Mouse (Mus musculus): ENCODE results near the gene Pex5. TPM values are rescaled to one million over a fixed set of nuclear protein-coding genes. Genes with fewer than 3 reads are reported as not detected.
"Not testable (repeated sequence)": the region's sequence is repeated elsewhere in the genome, so short reads cannot be mapped to it uniquely, and the experiment has no call there.

The Pex5 gene
- polyA plus RNA-seq, 1 experiment, result not detected

- Histone ChIP-seq H3K4me1 (ENCODE audit: control insufficient read depth, insufficient read depth, low read length) (peaks cover 6% of the 10 kb centered on the region), H3K4me3 (ENCODE audit: insufficient read depth, low read depth, low read length) (peak overlapping the region; percentile 96), H3K27ac (ENCODE audit: insufficient read depth, low read depth, low read length) (peak overlapping the region; percentile 98)
- 1% methylated on average over 21 of the region's 21 CpGs for WGBS
- peak; percentile 8 for TF ChIP-seq POLR2A (IDR thresholded peaks at IDR 0.05; ENCODE audit: insufficient read depth, low read depth, low read length)
- TF ChIP-seq CTCF (IDR thresholded peaks at IDR 0.05; ENCODE audit: insufficient read depth, low read depth, low read length), result peak; percentile 44
Measured at GRCm38 (mm10) chr6:124415347-124416088, 651 bp upstream of the Pex5 start.

GRCm38 (mm10) chr6:124414150-124414926 is 529 bp downstream of the Pex5 start:
- 0 out of 2 replicates have a peak, but pooled peaks have one; percentile 7 for TF ChIP-seq CTCF (IDR thresholded peaks at IDR 0.05; ENCODE audit: insufficient read depth, low read depth, low read length)
- no peak for TF ChIP-seq POLR2A (IDR thresholded peaks at IDR 0.05; ENCODE audit: insufficient read depth, low read depth, low read length)
- Histone ChIP-seq H3K4me3 (ENCODE audit: insufficient read depth, low read depth, low read length) (peak overlapping the region; percentile 96), H3K4me1 (ENCODE audit: control insufficient read depth, insufficient read depth, low read length) (peaks cover 6% of the 10 kb centered on the region), H3K27ac (ENCODE audit: insufficient read depth, low read depth, low read length) (no peak overlapping the region; the same call in 1 of the 2 replicates)
- 1% methylated on average over 34 of the region's 45 CpGs for WGBS

- Histone ChIP-seq H3K27ac (ENCODE audit: insufficient read depth, low read depth, low read length) (no peak overlapping the region), H3K4me1 (ENCODE audit: control insufficient read depth, insufficient read depth, low read length) (peaks cover 6% of the 10 kb centered on the region), H3K4me3 (ENCODE audit: insufficient read depth, low read depth, low read length) (peak overlapping the region; percentile 96; the same call in 1 of the 2 replicates)
- no peak for TF ChIP-seq CTCF (IDR thresholded peaks at IDR 0.05; ENCODE audit: insufficient read depth, low read depth, low read length)
- WGBS, result 39% methylated on average over 3 of the region's 3 CpGs
Measured at GRCm38 (mm10) chr6:124413770-124414149, 1.1 kb downstream of the Pex5 start.

GRCm38 (mm10) chr6:124408355-124408754 is 6.5 kb downstream of the Pex5 start:
- Histone ChIP-seq H3K4me3 (ENCODE audit: insufficient read depth, low read depth, low read length) (no peak overlapping the region), H3K27ac (ENCODE audit: insufficient read depth, low read depth, low read length) (no peak overlapping the region), H3K4me1 (ENCODE audit: control insufficient read depth, insufficient read depth, low read length) (peaks cover 6% of the 10 kb centered on the region)
- TF ChIP-seq CTCF (IDR thresholded peaks at IDR 0.05; ENCODE audit: insufficient read depth, low read depth, low read length) (no peak), POLR2A (IDR thresholded peaks at IDR 0.05; ENCODE audit: insufficient read depth, low read depth, low read length) (no peak)
- 59% methylated on average over 5 of the region's 5 CpGs for WGBS

- no peak for TF ChIP-seq POLR2A (IDR thresholded peaks at IDR 0.05; ENCODE audit: insufficient read depth, low read depth, low read length)
- no peak for TF ChIP-seq CTCF (IDR thresholded peaks at IDR 0.05; ENCODE audit: insufficient read depth, low read depth, low read length)
- no peak overlapping the region for H3K27ac ChIP-seq (ENCODE audit: insufficient read depth, low read depth, low read length)
- H3K4me3 ChIP-seq (ENCODE audit: insufficient read depth, low read depth, low read length), result no peak overlapping the region
- peaks cover 2% of the 10 kb centered on the region; the same call in 1 of the 2 replicates for H3K4me1 ChIP-seq (ENCODE audit: control insufficient read depth, insufficient read depth, low read length)
Measured at GRCm38 (mm10) chr6:124407180-124407579, 7.7 kb downstream of the Pex5 start.

- WGBS, result 95% methylated on average over 10 of the region's 10 CpGs
- Histone ChIP-seq H3K4me3 (ENCODE audit: insufficient read depth, low read depth, low read length) (no peak overlapping the region), H3K27ac (ENCODE audit: insufficient read depth, low read depth, low read length) (no peak overlapping the region), H3K4me1 (ENCODE audit: control insufficient read depth, insufficient read depth, low read length) (peaks cover 2% of the 10 kb centered on the region; the same call in 1 of the 2 replicates)
- TF ChIP-seq CTCF (IDR thresholded peaks at IDR 0.05; ENCODE audit: insufficient read depth, low read depth, low read length), result no peak
- no peak for TF ChIP-seq POLR2A (IDR thresholded peaks at IDR 0.05; ENCODE audit: insufficient read depth, low read depth, low read length)
Measured at GRCm38 (mm10) chr6:124406326-124406725, 8.5 kb downstream of the Pex5 start.

- Histone ChIP-seq H3K4me1 (ENCODE audit: control insufficient read depth, insufficient read depth, low read length) (no peaks in the 10 kb centered on the region), H3K4me3 (ENCODE audit: insufficient read depth, low read depth, low read length) (no peak overlapping the region), H3K27ac (ENCODE audit: insufficient read depth, low read depth, low read length) (no peak overlapping the region)
- WGBS, result 96% methylated on average over 6 of the region's 6 CpGs
- TF ChIP-seq CTCF (IDR thresholded peaks at IDR 0.05; ENCODE audit: insufficient read depth, low read depth, low read length), result no peak
- TF ChIP-seq POLR2A (IDR thresholded peaks at IDR 0.05; ENCODE audit: insufficient read depth, low read depth, low read length), result no peak
Measured at GRCm38 (mm10) chr6:124399738-124400137, 15.1 kb downstream of the Pex5 start.

- WGBS, result 92% methylated on average over 3 of the region's 3 CpGs
Measured at GRCm38 (mm10) chr6:124394991-124395390, 19.9 kb downstream of the Pex5 start.

GRCm38 (mm10) chr6:124380142-124380541 is 34.7 kb downstream of the Pex5 start:
- 42% methylated on average over 5 of the region's 5 CpGs for WGBS
- no peaks in the 10 kb centered on the region for H3K4me1 ChIP-seq (ENCODE audit: control insufficient read depth, insufficient read depth, low read length)
- no peak overlapping the region for H3K27ac ChIP-seq (ENCODE audit: insufficient read depth, low read depth, low read length)

More at GRCm38 (mm10) chr6:124394991-124395390, 19.9 kb downstream of the Pex5 start:
- H3K4me1 ChIP-seq (ENCODE audit: control insufficient read depth, insufficient read depth, low read length); H3K4me3 ChIP-seq (ENCODE audit: insufficient read depth, low read depth, low read length); H3K27ac ChIP-seq (ENCODE audit: insufficient read depth, low read depth, low read length): not testable (repeated sequence)

More at GRCm38 (mm10) chr6:124380142-124380541, 34.7 kb downstream of the Pex5 start:
- H3K4me3 ChIP-seq (ENCODE audit: insufficient read depth, low read depth, low read length), result no peak overlapping the region
- TF ChIP-seq CTCF (IDR thresholded peaks at IDR 0.05; ENCODE audit: insufficient read depth, low read depth, low read length) (no peak), POLR2A (IDR thresholded peaks at IDR 0.05; ENCODE audit: insufficient read depth, low read depth, low read length) (no peak)

All from olfactory bulb, adult 2 months (tissue).